Mouse (Mus musculus) naive thymus-derived CD4-positive, alpha-beta T cell, adult 2 months (primary cell): ENCODE measurements at regions not wholly inside any gene's neighbourhood (a gene's known extent, or its start where the extent isn't known, plus 50 kb on each side); places are given as distances from the start of the nearest gene placed in this dataset.

Source experiments
- DNase-seq: peaks from one replicate; pipeline ENCODE4 v3.0.0-alpha.2; 2011; ENCODE audit warnings: low read depth

DNA sequence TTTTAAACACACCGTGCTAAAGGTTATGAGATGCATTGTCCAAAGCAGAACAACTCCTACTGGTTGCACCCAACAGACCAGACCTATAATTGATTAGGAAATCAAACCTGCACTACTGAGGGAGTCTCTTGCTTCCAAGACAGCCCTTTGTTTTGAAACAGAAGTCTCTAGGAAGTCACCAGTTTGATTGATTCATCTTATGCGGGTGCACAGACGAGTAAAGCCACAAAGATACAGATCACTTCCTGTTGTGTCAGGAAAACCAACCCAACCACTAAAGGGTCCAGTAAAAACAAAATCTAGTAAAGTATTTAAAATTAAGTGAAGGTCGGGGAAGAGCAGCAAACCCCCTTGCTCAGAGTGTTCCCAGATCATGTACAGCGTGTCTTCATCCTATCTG lies 58.3 kb upstream of the N6amt1 start:
- no peak for DNase-seq

DNA sequence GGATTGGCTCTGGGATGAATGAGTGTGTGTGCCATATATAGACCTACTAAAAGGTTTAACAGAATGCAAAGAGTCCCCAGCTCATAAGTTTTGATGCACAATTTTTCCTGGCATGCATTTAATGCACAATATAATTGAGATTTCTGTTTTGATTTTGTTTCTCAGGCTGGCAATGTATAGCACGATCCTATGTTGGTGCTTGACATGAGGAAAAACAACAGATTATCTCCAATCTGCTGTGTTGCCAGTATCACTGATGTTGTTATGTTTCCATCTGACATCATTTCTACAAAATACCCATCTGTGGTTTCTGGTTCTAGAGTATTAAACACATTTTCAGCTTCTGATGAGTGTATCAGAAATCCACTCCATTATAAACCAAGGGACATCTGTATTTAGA lies 61.2 kb upstream of the N6amt1 start:
- DNase-seq, result no peak

DNA sequence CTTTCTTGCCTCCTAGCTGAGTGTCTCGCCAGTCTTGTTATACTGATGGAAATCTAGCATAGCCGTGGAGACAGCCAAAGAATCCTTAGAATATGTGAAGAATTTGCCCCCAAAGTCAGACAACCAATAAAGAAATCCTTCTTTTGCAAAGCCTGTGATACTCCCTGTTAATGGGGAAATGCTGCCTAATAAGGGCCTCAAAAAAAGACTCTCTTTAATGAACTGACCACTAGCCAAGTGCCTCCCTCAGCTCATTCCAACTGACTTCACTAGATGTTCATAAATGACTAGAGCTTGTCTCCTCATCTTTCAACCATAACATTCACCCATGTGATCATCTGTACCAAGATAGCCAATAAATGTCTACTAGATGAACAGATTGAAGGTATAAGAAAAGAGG lies 62.3 kb upstream of the N6amt1 start:
- DNase-seq, result no peak

DNA sequence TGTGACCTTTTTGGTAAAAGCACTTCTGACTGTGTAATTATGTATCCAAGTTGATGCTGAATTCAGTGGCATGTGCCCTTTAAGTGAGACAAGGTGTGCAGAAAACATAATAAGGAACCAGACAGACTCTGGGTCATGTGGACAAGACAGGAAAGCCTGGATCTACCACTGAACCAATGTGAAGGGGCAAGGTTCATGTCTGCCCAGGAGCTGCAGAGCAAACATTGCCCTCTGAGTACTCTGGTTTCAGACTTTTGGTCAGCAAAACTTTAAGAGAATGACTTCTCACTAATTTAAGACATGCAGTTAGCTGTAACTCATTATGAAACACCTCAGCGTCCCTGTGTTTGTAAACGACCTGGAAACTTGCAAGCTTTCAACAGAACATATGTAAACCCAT lies 68.3 kb upstream of the N6amt1 start:
- DNase-seq, result no peak

DNA sequence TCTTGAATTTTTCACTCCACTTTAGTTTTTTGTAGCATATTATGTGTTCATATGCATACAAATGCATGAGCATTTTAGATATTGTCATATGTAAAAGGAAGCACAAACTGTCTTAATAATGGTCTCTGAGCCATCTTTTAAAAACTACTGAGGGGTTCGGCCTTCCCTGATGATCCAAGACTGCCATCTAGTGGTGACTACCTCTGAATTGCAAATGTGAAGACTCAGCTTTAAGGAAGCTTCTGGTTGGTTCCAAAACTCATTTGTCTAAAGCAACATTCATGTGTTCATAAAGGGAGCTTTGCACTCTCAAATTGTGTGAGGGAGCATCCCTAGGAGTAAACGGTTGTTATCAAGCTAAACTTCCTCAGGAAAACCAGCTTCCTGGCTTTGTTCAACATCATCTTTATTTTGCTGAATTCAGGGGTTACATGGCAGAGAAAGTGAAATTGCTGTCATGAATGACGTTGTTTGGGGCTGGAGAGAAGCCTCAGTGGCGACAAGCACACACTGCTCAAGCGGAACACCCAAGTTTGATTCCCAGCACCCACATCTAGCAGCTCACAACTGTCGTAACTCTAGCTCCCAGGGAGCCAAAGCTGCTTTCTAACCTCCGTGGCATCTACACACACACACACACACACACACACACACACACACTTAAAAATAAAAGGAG lies 69.0 kb upstream of the N6amt1 start:
- DNase-seq, result peak; percentile 69

DNA sequence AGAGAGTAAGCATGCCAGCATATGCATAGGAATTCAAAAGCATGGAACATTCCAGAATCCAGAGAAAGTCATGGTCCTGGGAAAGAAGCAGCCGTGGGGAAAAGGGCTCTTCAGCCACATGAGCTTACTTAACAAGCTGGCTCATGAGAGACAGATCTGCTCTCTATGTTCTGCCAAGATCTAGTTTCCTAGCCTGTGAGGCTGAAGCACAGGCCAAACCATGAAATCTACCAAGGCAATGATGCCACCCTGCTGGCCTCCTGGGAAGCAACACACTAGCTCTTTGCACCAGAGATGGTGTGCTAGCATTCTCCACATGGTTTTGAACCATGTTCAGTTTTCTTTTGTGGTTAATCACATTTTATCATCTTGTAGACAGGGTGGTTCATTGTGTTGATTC lies 75.5 kb upstream of the N6amt1 start:
- no peak for DNase-seq

DNA sequence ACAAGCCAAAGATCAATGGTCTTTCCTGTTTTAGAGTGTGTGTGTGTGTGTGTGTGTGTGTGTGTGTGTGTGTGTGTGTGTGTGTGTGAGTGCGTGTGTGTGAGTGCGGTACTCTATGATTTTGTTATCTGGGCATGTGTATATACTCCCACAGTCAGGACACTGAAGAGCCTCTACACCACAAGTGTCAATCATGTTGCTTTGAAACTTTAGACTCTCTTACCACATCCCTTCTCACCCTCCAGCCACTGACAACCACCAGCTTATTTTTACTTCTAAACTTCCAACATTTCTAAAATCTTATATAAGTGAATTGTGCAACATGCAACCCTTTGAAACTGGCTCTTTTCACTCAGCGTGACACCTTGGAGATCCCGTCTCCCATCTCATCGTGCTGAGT lies 81.6 kb upstream of the N6amt1 start:
- DNase-seq, result no peak

DNA sequence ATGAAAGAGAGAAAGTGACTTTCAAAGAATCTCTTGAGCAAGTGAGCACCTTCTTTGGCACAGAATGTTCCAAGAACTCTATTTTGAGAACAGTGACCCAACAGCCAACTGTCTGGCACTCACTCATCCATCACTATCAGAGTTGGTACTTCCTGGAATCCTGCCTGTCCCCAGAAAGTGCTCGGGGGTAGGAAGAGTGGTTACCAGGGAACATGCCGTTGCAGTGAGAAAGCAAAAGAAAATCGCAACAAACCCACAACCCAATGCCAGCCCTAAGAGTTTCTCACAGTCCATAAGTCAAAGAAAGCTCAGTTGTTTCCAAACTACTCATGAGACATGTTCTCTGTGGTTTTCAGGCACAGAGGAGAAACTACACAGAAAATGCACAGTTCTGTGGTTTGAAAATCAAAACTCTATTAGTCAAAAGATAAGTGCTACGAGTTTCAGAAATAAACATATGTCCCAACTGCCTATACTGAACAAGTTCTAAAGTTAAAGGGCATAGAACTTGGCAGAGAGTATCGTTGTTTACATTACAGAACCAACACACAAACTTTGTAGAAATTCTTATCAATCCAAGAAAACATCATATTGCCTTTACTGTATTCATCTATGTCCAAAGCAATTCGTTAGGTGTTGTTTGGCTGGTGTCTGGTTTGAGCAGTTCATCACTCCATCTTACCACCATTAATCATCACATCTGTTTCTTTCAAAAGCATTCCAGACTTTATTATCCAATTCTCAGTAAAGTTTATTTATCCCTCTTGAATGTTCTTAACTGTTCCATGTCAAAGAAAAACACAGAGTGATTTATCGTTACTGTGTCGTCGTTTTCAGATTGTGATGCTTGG lies 85.8 kb upstream of the N6amt1 start:
- DNase-seq, result no peak

DNA sequence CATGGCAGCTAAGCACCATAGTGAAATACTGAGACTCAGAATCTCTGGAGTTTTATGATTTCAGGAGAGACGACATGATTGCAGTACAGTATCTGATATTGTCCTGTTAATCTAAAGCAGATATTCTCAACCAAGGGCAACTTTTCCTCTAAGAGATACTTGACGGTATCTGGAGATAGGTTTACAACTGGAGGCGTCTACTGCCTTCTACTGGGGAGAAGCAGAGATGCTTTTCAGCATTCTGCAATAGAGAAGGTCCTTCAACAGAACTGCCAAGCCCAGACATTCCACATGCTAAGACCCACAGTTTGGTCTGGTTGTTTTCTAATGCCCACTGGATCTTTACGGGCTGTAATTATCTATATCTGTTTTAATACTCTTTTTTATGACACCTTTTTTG lies 86.5 kb upstream of the N6amt1 start:
- DNase-seq, result no peak

DNA sequence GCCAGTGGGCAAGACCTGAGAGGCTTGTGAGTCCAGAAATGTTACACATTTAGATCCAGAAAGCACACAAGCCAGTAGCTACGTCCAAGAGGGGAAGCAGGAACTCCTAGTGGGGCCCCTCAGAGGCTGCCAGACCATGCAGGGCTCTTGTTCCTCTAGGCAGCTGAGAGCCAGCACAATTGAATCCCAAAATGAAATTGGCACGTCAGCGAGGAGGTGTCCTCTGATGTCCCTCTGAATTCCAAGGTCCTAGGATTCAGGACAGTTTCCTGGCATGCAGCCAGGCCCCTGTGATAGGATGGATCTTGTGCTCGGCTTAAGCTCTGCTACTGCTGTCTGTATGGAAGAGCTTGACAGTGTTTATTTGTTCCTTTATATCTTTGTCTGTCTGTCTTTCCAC lies 90.4 kb upstream of the N6amt1 start:
- DNase-seq, result no peak

DNA sequence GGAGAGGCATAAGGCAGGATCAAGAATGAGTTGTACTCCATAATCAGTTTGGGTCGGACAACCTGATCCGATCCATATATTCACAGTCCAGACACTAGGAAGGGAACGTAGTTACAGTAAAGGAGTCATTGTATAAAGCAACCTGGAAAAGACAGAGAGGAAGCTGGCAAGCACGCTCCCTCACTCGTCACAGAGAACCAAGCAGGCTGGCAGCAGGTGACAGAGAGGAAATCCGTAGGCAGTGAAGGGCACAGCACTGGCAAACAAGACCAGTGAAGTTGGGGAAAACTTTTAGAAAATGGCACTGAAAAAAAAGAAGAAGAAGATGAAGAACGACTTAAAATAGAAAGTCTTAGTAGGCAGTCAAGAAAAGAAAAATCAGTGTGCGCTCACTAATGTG lies 90.9 kb upstream of the N6amt1 start:
- no peak for DNase-seq

DNA sequence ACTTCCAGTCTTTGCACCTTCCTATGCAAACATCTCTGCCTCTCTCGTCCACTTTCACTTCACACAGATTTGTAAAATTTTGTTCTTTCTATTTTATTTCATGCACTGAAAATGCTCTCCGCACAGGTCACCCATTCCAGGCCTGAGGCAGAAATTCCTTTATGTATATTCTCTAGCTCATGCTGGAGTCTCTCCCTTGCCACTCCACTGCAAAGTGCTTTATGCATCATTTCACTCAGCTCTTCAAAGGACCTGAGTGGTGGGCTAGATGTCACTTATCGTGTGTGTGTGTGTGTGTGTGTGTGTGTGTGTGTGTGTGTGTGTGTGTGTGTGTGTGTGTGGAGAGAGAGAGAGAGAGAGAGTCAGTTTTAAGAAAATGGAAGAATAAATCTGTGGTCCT lies 91.5 kb upstream of the N6amt1 start:
- no peak for DNase-seq

DNA sequence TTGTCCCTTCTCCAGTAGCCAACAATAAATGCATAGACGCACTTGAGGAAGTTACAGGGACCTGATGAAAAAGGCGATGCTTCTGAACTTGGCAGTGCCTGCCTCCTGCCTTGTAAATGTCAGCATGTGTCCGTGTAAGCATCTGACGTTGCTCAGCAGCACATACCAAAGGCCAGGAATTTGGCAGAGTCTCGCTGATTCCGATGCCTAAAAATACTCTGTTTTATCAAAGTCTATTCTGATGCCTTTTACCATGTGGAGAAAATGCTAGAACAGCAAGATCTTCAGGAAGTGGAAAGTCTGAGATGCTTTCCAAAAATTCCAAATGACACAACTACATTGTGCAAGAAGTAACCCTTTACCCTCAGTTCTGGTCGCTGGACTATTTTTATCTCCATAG lies 92.5 kb upstream of the N6amt1 start:
- no peak for DNase-seq

DNA sequence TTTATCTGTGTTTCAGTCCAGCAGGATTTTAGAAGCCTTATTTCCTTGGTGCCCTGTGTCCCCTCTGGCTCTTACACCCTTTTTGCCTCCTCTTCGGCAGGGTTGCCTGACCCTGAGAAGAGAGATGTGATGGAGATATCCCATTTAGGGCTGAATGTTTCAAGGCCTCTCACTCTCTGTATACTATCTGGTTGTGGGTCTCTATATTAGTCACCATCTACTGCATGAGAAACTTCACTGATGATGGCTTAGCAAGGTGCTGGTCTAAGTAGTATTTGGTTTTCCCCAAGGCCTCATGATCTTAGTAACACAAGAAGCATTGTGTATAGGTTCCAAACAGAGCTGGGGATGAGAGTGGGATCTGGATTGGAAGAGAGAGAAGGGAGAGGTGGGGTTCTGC lies 99.2 kb upstream of the N6amt1 start:
- no peak for DNase-seq

DNA sequence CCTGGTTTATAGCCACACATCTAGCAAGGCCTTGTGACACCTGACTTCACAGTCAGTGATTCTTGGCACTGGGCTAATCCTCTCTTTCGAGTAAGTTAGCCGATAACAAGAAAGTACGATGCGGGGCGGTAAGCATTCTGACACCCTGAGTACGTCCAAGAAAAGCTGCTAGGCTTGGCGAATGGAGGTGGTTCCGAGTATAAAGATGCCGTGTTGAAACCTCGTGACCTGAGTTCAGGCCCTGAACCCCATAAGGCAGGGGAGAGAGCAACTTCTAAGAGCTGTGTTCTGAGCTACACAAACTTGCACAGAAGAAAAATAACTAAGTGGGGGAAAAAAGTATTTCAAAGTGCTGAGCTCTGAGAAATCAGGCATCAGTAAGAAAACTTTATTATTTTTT lies 103.5 kb upstream of the N6amt1 start:
- DNase-seq, result no peak

DNA sequence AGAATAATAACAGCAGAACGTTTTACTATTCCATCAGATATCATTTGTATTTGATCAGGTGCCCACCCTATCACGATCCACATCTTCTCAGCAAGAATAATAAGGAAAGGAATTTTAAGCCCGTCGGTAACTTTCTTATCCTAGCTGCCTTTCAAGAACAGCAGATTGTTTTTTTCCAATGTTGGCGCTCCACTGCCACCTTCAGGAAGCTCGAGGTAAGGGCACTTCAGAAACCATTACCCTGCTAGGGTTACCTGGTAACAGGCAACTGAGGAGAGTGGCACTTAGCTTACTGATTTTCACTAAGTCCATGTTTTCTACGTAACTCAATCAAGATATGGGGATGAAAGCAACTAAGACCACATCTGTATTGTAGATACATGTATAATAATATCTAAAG lies 104.1 kb upstream of the N6amt1 start:
- peak; percentile 2 for DNase-seq

DNA sequence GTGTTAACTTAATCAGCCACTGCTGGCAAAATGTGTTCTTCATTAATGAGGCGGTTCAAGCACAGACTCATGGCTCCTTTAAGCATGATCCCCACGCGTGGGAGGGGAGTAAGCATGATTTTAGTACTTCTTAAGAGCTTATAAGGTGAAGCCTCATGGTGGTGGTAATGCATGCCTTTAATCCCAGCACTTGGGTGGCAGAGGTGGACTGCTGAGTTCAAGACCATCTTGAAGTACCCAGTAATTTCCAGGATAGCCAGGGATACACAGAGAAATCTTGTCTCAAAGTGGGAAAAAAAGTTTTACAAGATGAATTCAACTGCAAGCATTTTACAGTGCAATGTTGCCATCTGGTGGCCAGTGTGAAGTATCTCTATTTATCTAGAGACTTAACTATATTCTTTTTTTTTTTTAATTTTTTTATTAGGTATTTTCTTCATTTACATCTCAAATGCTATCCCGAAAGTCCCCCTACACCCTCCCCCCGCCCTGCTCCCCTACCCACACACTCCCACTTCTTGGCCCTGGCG lies 105.4 kb upstream of the N6amt1 start:
- DNase-seq, result peak; percentile 6

DNA sequence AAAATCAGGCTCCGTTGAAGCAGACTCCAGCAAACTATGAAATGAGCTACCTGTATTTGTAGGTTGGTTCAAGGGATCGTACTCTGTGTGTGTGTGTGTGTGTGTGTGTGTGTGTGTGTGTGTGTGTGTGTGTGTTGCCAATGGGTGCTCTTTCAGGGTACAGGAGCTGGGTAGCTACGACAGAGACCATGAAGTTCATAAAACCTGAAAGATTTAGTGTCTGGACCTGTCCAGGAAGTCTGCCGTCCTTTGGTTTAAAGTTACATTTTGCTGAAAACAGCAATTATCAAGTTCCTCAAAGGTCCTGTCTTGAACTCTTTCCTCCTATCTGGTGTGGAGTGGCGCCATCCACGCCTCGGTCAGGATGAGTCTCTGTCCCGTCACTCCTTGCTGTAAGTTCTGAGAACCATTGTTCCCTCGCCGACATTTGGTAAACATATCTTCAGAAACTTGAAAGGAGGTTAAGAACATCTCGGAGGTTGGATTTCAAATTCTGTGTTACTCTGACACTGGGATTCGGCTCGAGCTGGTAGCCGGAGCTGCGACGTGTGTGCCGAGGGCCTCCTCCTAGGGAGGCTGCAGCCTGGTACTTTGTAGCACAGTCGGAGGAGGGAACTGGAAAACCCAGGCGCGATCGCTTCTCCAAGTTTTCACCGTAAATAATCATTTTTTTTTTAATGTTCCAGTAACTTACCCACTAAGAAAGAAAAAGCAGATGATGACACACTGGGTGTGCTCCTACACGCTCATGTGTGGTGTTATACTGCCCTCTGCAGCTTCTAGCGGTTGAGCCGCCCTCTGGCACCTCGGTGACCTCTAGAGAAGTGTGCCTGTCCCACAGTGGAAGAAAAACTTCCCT lies 107.8 kb upstream of the N6amt1 start:
- DNase-seq, result no peak

DNA sequence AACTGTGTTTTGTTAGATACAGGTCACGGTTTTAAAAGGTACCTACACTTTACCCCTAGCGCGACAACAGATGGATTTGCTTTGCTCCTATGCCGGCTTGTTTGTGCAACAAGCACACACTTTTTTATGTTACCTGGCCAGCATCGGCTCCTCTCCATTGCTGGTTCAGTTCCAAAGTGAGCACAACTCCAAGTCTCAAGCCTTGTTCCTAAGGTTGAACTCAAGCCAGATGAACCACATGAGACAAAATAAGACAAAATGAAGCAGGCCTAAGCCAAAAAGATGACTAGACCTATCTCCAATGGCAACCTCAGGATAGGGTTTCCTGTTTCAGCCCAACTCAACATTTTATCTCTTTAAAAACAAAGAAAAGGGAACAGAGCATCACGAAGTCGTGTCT lies 108.5 kb upstream of the N6amt1 start:
- no peak for DNase-seq

DNA sequence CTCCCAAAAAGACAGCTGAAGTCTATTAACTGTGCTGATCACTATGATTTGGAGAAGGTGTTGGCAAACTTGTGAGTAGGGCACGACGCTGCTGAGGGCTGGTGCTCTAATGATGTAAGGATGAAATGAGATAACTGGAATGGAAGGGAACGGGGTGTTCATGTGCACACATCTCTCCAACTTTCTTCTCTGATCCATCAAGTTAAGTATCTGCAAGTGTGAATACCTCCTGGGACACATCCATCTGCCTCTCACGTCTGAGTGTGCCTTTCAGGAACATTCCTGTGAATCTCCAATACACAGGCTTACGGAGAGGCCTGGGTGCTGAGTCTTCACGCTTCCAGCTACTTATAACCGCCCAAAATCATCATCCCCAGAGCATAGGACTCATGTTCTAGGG lies 112.0 kb upstream of the N6amt1 start:
- no peak for DNase-seq

DNA sequence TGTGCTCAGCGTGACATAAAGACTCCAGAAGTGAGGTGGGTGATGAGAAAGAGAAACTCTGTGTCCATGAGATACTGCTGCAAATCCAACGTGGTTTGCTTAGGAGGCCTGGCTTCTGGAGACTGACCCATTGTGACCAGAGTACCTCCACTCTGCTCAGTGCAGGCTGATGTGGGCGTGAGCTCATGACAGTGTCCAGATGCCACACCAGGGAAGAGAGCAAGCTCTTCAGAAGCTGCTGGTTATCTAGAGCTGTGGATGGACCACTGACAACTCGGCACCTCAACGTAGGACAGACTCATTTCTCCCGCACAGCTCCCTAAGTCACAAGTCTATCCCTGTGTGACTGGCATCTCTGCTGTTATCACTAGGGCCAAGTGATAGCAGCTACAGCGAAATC lies 114.9 kb upstream of the N6amt1 start:
- no peak for DNase-seq

DNA sequence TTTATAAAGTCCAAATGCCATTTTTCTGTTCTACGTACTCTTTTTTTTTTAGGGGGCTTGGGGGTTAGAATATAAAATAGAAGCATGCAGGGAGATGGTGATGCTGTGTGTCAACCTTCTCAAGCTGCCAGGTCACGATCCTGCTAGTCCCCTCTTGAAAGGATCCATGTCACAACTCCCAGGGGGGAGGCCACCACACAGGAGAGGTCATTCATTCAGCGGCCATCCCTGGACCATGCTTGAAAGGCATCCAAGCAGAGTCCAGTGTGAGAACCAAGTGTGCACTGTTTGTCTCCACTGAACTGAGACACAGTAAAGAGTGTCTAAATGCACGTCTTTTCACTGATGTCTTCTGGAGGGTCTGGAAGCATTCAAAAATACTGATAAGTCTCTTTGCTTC lies 119.8 kb upstream of the N6amt1 start:
- no peak for DNase-seq

DNA sequence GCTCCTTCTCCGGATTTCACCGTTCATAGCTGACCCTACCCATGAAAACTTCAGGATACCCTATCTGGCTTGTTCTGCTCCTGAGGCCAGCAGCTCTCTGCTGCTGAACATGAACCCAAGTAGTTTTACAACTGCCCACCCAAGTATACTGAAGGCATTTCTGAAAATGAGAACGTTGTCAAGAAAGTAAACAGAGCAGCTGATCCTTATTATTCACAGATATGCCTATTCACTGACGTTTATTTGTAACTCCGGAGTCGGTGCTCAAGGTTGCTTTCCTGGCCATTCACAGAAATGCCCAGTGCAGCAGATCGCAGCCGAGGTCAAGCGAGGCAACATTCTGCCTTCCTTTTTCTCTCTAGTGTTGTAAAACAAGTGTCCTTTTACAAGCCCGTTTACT lies 128.4 kb upstream of the N6amt1 start:
- no peak for DNase-seq
